Comparison of ENCODE assay signal across 8 mouse cellular contexts in the genomic region with DNA sequence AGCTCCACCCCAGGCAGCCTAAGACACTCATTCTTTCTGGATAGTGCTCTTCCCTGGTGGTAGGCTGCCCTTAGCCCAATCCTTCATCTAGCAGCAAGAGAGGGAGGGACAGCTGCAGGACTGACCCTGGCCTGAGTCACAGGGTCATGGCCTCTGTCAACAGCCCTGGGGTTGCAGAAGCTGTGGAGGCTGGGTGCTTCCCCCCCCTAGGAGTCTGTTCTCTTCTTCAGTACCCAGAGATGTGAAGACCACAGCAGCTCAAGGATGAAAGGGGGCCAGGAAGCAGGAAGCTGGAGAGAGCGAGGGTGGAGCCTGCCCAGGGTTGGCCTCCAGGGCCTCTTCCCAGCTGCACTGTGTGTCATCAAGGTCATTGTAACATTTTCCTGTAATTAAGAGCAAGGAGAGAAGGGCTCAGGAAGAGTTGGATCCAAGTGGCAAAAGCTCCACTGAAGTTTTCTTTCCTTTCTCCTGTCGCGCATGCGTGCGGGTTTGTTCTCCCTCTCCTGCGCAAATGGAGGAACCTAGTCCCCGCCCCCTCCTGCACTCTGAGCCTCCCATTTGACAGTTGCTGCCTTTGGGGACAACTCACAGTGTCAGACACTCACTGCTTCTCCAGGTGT. TPM values are rescaled to one million over a fixed set of nuclear protein-coding genes. Genes with fewer than 3 reads are reported as not detected.
DNase-seq lines count a peak whose midpoint lies in the region; ATAC-seq lines count a peak whose summit lies in the region.

No protein-coding gene starts in this region.

- 0 out of 2 replicates have a peak overlapping the region, but pooled peaks have one; percentile 13 for H3K4me3 ChIP-seq in lung, embryonic 16.5 days (ENCODE audit: low read length)
- no peak overlapping the region for H3K4me3 ChIP-seq in midbrain, embryonic 14.5 days (replicated peaks; ENCODE audit: low read depth, low read length)

- intact Hi-C loops in heart, postnatal 36 days (cut with DNase I), result loop anchor here (2.0 kb wide), 1 partner anchor 45 kb away; no protein-coding TSS in a partner anchor

- H3K27ac ChIP-seq in lung, embryonic 16.5 days (ENCODE audit: low read length), result peak overlapping the region; percentile 59
- H3K27ac ChIP-seq in midbrain, embryonic 14.5 days (replicated peaks; ENCODE audit: low read depth, low read length), result no peak overlapping the region

- peak; percentile 54 for DNase-seq in embryo, embryonic 10 days (ENCODE audit: low spot score)
- DNase-seq in embryo, embryonic 9.5 days (ENCODE audit: extremely low spot score), result no peak
- peak; percentile 84 for DNase-seq in adrenal gland, postnatal 14 days
- peak; percentile 53 to 58 for DNase-seq in heart, postnatal 36 days
- DNase-seq in retina, embryonic 14.5 days (ENCODE audit: low spot score), result no peak
- no peak for DNase-seq in layer of hippocampus, postnatal 10 days (ENCODE audit: low spot score in 2 of 2)
- no peak for DNase-seq in midbrain, embryonic 14.5 days

- 34% methylated on average over 7 of the region's 7 CpGs for WGBS in lung, embryonic 16.5 days
- WGBS in midbrain, embryonic 14.5 days, result 64% methylated on average over 7 of the region's 7 CpGs

- H3K36me3 ChIP-seq in lung, embryonic 16.5 days (ENCODE audit: control insufficient read depth, insufficient read depth, low read length), result no peaks in the 10 kb centered on the region
- H3K36me3 ChIP-seq in midbrain, embryonic 14.5 days (ENCODE audit: control insufficient read depth, insufficient read depth, low read length), result no peaks in the 10 kb centered on the region

- H3K27me3 ChIP-seq in lung, embryonic 16.5 days (ENCODE audit: control insufficient read depth, insufficient read depth, low read depth, low read length), result no peaks in the 10 kb centered on the region
- H3K27me3 ChIP-seq in midbrain, embryonic 14.5 days (ENCODE audit: control insufficient read depth, insufficient read depth, low read length), result no peaks in the 10 kb centered on the region

- H3K9ac ChIP-seq in lung, embryonic 16.5 days (ENCODE audit: low read length), result no peak overlapping the region
- no peak overlapping the region for H3K9ac ChIP-seq in midbrain, embryonic 14.5 days (replicated peaks; ENCODE audit: low read length)

- peak; percentile 48 for ATAC-seq in lung, embryonic 16.5 days (ENCODE audit: low read depth)
- no peak for ATAC-seq in midbrain, embryonic 14.5 days (ENCODE audit: low FRiP score, low TSS enrichment)

- no peaks in the 10 kb centered on the region for H3K9me3 ChIP-seq in lung, embryonic 16.5 days (ENCODE audit: control insufficient read depth, low read length)
- no peaks in the 10 kb centered on the region for H3K9me3 ChIP-seq in midbrain, embryonic 14.5 days (ENCODE audit: control insufficient read depth, low read length)

- no peak overlapping the region for H3K4me2 ChIP-seq in lung, embryonic 16.5 days (ENCODE audit: low read depth, low read length)
- no peak overlapping the region for H3K4me2 ChIP-seq in midbrain, embryonic 14.5 days (ENCODE audit: low read length)

- H3K4me1 ChIP-seq in lung, embryonic 16.5 days (replicated peaks; ENCODE audit: control insufficient read depth, insufficient read depth, low read length), result peaks cover 17% of the 10 kb centered on the region
- H3K4me1 ChIP-seq in midbrain, embryonic 14.5 days (ENCODE audit: control insufficient read depth, insufficient read depth, low read length), result 0 out of 2 replicates have a peak, but pooled peaks cover 6% of the 10 kb centered on the region

RNA-seq across cellular contexts. Expression of gene Tbc1d22a, which starts 10.2 kb away (rescaled TPM):
- total RNA-seq in adrenal gland, postnatal 14 days (2021), result 26.8 and 32.0 TPM in 2 replicates
- 10 to 100 TPM; 21.7 to 28.6 TPM for total RNA-seq in heart, postnatal 36 days (2021)
- polyA plus RNA-seq in lung, embryonic 16.5 days (2015; fragmentation: Nextera tagmentation; extraction: Ambion mirVana), result 13.6 and 14.3 TPM in 2 replicates
- total RNA-seq in layer of hippocampus, postnatal 10 days (2021), result 10 to 100 TPM; 25.1 to 25.2 TPM
- polyA plus RNA-seq in midbrain, embryonic 14.5 days (2014; fragmentation: Nextera tagmentation; extraction: Ambion mirVana), result 9.3 and 11.9 TPM in 2 replicates

RNA-seq across cellular contexts. Expression of gene Cerk, which starts 18.1 kb away (rescaled TPM):
- 31.5 and 33.0 TPM in 2 replicates for total RNA-seq in adrenal gland, postnatal 14 days (2021)
- total RNA-seq in heart, postnatal 36 days (2021), result 10 to 100 TPM; 28.0 to 28.1 TPM
- 25.2 and 26.4 TPM in 2 replicates for polyA plus RNA-seq in lung, embryonic 16.5 days (2015; fragmentation: Nextera tagmentation; extraction: Ambion mirVana)
- 10 to 100 TPM; 38.8 to 41.0 TPM for total RNA-seq in layer of hippocampus, postnatal 10 days (2021)
- 20.3 and 23.5 TPM in 2 replicates for polyA plus RNA-seq in midbrain, embryonic 14.5 days (2014; fragmentation: Nextera tagmentation; extraction: Ambion mirVana)

Comparison
In these comparisons a context has a peak if more than half of its experiments do, and no peak if none do; other contexts are left out.
1. DNase-seq: peak in embryo, embryonic 10 days (single experiment), adrenal gland, postnatal 14 days (single experiment) and heart, postnatal 36 days (2 of 2); none in embryo, embryonic 9.5 days (single experiment), retina, embryonic 14.5 days (single experiment), layer of hippocampus, postnatal 10 days (0 of 2) and midbrain, embryonic 14.5 days (single experiment).